Mouse (Mus musculus) stomach, embryonic 16.5 days (tissue): ENCODE data around the gene H2afy2. TPM values are rescaled to one million over a fixed set of nuclear protein-coding genes. Genes with fewer than 3 reads are reported as not detected.

Experiments
- ATAC-seq: fragments of 200-750 bp; cut with Nextera tagmentation; 2 replicates; pipeline ENCODE4 v1.8.0; 2017; ENCODE audit warnings: moderate number of reproducible peaks, moderate TSS enrichment; ENCODE audit not compliant: insufficient read depth, low FRiP score
- H3K27ac ChIP-seq: fragments of 300-500 bp; sonication (generic); 2 replicates; pipeline ENCODE4 v1.5.1; 2014; ENCODE audit warnings: low read length
- H3K27me3 ChIP-seq: fragments of 300-500 bp; sonication (generic); 2 replicates; pipeline ENCODE4 v1.6.1; 2014; ENCODE audit warnings: low read length, control low read depth, mixed read lengths; ENCODE audit not compliant: control insufficient read depth, insufficient read depth
- H3K36me3 ChIP-seq: fragments of 300-500 bp; sonication (generic); 2 replicates; pipeline ENCODE4 v1.6.1; 2014; ENCODE audit warnings: low read length; ENCODE audit not compliant: control insufficient read depth, insufficient read depth
- H3K4me1 ChIP-seq: fragments of 300-500 bp; sonication (generic); 2 replicates; pipeline ENCODE4 v1.6.1; 2014; ENCODE audit warnings: low read length, control low read depth, mixed read lengths; ENCODE audit not compliant: control insufficient read depth, insufficient read depth
- H3K4me2 ChIP-seq: fragments of 300-500 bp; sonication (generic); 2 replicates; pipeline ENCODE4 v1.6.1; 2014; ENCODE audit warnings: low read depth, low read length, mixed read lengths
- H3K4me3 ChIP-seq: fragments of 300-500 bp; sonication (generic); replicated peaks from 2 replicates; pipeline ENCODE4 v1.5.1; 2014; ENCODE audit warnings: mild to moderate bottlenecking, low read length
- H3K9ac ChIP-seq: fragments of 300-500 bp; sonication (generic); 2 replicates; pipeline ENCODE4 v1.6.1; 2014; ENCODE audit warnings: low read length
- H3K9me3 ChIP-seq: fragments of 300-500 bp; sonication (generic); replicated peaks from 2 replicates; pipeline ENCODE4 v1.6.1; 2016; ENCODE audit warnings: low read length, control low read depth; ENCODE audit not compliant: control insufficient read depth
- WGBS: fragments of 180-500 bp; shearing (Covaris S2); extraction: QIAGEN DNeasy Blood & Tissue Kit; methylation state at CpG from one replicate; pipeline ENCODE4 v1.1.7; 2014; 5-methylcytosine and 5-hydroxymethylcytosine counted together
- polyA plus RNA-seq: library from polyadenylated mRNA; unstranded; fragments of >200 nt; fragmentation: Nextera tagmentation; extraction: Ambion mirVana; gene quantifications from 2 replicates; pipeline ENCODE4 v1.2.1, GENCODE M21; 2015

H2afy2 gene
- polyA plus RNA-seq: 78.0 and 86.3 TPM in 2 replicates

DNA sequence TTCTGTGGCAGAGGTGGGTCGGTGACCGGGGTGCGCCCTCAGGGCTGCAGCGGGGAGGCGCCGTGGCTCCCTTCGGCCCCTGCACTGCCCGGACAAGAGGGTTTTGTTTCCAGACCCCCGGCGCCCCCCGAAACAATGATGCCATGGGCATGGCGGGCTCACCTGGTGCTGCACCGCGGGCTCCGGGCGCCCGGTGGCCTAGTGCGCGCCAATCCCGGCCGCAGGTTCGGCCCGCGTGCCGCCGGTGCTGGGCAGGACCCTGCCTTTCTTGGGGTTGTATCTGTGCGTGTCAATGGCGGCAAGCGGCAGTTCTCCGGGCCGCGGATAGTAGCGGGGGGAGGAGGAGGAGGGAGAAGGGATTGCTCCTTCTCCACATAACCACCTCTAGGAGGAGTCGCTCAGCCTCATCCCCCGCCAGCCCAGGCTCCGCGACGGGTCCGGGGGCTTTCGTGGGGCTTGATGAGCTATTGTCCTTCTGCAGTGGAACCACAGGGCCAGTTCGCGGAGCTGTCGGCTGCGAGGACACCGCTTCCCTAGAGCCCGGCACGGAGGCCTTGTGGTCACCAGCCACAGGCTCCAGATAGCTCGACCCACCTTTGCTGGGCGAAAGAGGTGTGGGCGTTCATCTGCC, at the start of gene H2afy2:
H2afy2 (minus strand) TSS at position 527 of the 631 bp plus-strand sequence.
- H3K4me3 ChIP-seq: peak within 1 kb of the TSS; percentile 75
- under 1% methylated on average over 50 of the region's 50 CpGs for WGBS
- H3K4me1 ChIP-seq: peaks cover 12% of the 10 kb centered on the region

DNA sequence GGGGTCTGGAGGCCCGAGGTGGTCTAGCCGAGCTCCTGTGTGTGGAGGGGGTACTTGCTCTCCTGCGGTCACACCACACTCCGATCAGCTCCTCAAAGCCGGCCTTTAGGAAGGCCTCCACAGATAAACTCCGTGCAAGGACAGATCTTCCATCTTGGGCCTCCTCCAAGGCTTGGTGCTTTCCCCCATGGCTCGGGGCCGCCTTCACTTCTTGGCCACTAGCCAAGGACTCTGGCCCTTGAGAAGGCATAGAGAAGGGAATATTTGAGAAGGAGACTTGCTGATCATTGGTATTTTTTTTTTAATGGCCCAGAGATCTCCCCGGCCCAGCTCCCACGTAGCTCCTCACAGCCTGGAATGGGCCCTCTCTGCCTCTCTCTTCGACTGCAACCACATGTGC, 48.8 kb upstream of the H2afy2 start:
- 77% methylated on average over 11 of the region's 11 CpGs for WGBS
- H3K4me3 ChIP-seq: no peak overlapping the region
- ATAC-seq: no peak
- H3K4me1 ChIP-seq: no peaks in the 10 kb centered on the region
- H3K4me2 ChIP-seq: no peak overlapping the region
- no peaks in the 10 kb centered on the region for H3K9me3 ChIP-seq
- H3K9ac ChIP-seq: no peak overlapping the region
- H3K27me3 ChIP-seq: no peaks in the 10 kb centered on the region
- H3K27ac ChIP-seq: no peak overlapping the region
- H3K36me3 ChIP-seq: no peaks in the 10 kb centered on the region

More for the DNA sequence above, at the start of gene H2afy2:
- no peaks in the 10 kb centered on the region for H3K36me3 ChIP-seq
- H3K9me3 ChIP-seq: no peaks in the 10 kb centered on the region
- H3K27ac ChIP-seq: peak within 1 kb of the TSS; percentile 88
- H3K4me2 ChIP-seq: peak within 1 kb of the TSS; percentile 81
- H3K9ac ChIP-seq: peak within 1 kb of the TSS; percentile 97
- ATAC-seq: peak; percentile 82
- no peaks in the 10 kb centered on the region for H3K27me3 ChIP-seq

DNA sequence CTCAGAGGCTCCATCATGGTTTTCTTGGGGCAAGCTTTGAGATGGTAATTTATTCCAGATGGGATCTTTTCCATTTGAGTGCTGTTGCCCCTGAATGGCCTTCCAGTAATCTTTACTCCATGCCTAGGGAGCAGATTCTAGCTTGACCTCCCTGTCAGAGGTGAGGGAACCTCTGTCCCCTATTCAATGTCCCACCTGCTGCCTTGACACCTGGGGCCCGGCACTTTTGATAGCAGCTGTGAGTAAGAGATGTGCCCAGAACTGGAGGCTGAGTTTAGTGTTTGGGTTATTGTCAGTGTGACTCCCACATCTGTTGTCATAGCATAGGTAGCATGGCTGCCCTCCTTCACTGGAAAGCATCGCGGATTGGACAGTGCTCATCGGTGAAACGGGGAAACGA, 47.8 kb upstream of the H2afy2 start:
- no peaks in the 10 kb centered on the region for H3K27me3 ChIP-seq
- H3K36me3 ChIP-seq: no peaks in the 10 kb centered on the region
- 91% methylated on average over 6 of the region's 6 CpGs for whole genome bisulfite sequencing
- no peak overlapping the region for H3K9ac ChIP-seq
- H3K4me3 ChIP-seq: no peak overlapping the region
- H3K27ac ChIP-seq: no peak overlapping the region
- no peak for ATAC-seq
- H3K4me2 ChIP-seq: no peak overlapping the region
- no peaks in the 10 kb centered on the region for H3K4me1 ChIP-seq
- no peaks in the 10 kb centered on the region for H3K9me3 ChIP-seq

DNA sequence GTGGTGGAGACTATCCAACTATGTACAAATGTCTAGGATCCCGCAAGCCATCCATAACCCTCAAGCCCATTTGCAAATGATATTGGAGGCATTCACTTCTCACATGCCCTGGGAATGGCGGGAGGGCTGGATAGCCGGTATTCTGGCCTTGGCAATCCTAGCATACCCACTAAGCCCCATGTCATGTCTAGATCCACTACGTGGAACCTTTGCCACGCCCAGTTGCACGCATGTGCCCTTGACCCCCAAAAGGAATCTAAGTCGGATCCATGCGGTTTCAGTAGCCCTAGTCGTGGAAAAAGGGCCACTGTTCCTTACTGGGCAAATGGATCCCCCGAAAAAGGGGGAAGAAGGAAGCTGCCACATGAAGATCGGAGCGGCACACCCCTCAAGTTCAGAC, 47.3 kb upstream of the H2afy2 start:
- no peaks in the 10 kb centered on the region for H3K4me1 ChIP-seq
- 74% methylated on average over 12 of the region's 12 CpGs for WGBS
- no peak overlapping the region for H3K4me2 ChIP-seq
- H3K27me3 ChIP-seq: no peaks in the 10 kb centered on the region
- H3K9me3 ChIP-seq: no peaks in the 10 kb centered on the region
- no peak for ATAC-seq
- H3K27ac ChIP-seq: no peak overlapping the region
- H3K36me3 ChIP-seq: no peaks in the 10 kb centered on the region
- H3K9ac ChIP-seq: no peak overlapping the region
- no peak overlapping the region for H3K4me3 ChIP-seq

DNA sequence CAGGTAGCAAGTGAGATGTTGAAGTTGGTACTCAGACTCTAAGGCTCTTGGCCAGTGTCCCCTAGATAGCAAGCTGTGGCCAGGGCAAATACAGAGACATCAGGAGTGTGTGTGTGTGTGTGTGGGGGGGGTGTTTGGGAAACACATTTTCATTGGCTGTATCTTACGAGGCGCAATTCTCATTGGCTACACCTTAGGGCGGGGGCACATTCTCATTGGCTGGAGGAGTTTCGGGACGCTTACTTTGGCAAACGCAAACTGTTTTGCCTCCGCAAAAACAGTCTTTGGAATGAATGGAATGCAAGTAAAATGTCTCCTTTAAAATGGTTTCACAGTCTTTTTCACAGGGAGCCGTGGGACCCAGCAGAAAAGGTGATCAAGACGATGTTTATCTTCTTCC, 46.9 kb upstream of the H2afy2 start:
- Histone ChIP-seq H3K4me2 (no peak overlapping the region), H3K27ac (no peak overlapping the region), H3K27me3 (no peaks in the 10 kb centered on the region), H3K4me3 (no peak overlapping the region), H3K9me3 (no peaks in the 10 kb centered on the region), H3K4me1 (no peaks in the 10 kb centered on the region), H3K36me3 (no peaks in the 10 kb centered on the region), H3K9ac (no peak overlapping the region)
- WGBS: 39% methylated on average over 9 of the region's 9 CpGs
- ATAC-seq: no peak

DNA sequence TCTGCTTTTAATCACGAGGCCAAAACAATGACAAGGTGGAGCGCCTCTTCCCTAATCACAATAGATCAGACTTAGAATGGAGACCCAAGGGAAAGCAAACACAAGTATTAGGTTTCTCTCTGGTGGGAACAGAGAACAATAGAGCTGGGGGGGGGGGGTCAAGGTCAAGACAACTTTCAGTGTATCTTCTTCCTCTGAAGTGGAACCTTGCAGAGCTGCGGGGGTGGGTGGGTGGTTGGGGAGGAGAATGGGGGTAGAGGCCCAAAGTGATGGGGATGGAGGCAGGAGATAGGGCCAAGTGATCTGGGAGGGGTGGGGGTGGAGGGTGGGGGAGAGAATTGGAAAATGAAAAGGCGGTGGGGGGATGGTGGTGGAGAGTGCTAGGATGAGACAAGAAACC, 45.1 kb upstream of the H2afy2 start:
- H3K36me3 ChIP-seq: no peaks in the 10 kb centered on the region
- no peaks in the 10 kb centered on the region for H3K27me3 ChIP-seq
- H3K9me3 ChIP-seq: no peaks in the 10 kb centered on the region
- H3K4me2 ChIP-seq: no peak overlapping the region
- no peak overlapping the region for H3K9ac ChIP-seq
- WGBS: 65% methylated on average over 4 of the region's 4 CpGs
- no peak for ATAC-seq
- no peak overlapping the region for H3K4me3 ChIP-seq
- H3K27ac ChIP-seq: no peak overlapping the region
- no peaks in the 10 kb centered on the region for H3K4me1 ChIP-seq

DNA sequence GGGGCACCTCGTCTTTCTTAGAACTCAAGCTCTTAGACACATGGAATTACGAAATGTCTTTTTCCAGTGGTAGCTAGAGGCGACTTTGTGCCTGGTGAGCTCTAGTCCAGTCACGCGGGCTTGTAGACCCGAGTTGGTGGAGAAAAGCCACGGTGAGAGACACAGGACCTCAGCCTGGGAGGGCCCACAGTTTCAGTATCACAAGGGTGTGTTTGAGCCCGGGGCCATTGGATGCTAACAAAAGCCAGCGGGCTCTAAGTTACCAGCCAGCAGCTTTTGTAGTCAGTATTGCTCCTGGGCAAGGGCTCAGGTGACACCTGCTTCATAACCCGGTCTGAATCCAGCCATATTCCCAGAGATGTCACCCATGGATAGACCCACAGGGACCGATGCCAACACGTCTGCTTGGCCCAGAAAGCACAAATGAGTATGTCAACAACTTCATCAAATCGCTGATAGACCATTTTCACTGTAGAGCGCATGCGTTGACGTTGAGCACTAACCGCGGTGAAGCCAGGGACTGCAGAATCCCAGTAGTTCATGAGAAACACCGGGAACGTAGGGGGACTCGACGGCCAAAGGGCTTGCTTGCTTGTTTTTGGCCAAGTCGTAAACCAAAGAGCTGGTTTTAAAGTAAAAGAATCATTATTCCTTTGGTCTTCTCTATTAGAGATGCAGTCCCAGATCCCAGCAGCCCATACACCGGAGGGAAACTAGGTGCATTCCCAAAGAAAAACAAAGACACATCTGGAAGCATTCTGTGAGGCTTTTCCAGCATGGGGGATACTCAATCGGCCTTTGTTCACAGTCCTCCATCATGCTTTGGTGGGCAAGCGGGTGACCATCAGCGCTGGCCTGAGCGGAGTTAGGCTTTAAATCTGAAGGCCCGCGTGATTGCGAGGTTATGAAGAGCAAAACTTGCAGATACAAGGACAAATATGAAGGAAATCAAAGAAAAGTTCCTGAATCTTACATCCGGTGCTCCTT, 44.3 kb upstream of the H2afy2 start:
- Histone ChIP-seq H3K9ac (no peak overlapping the region), H3K4me1 (no peaks in the 10 kb centered on the region), H3K36me3 (no peaks in the 10 kb centered on the region), H3K27ac (no peak overlapping the region), H3K4me2 (no peak overlapping the region), H3K4me3 (no peak overlapping the region), H3K27me3 (no peaks in the 10 kb centered on the region), H3K9me3 (no peaks in the 10 kb centered on the region)
- no peak for ATAC-seq
- WGBS: 89% methylated on average over 32 of the region's 32 CpGs

DNA sequence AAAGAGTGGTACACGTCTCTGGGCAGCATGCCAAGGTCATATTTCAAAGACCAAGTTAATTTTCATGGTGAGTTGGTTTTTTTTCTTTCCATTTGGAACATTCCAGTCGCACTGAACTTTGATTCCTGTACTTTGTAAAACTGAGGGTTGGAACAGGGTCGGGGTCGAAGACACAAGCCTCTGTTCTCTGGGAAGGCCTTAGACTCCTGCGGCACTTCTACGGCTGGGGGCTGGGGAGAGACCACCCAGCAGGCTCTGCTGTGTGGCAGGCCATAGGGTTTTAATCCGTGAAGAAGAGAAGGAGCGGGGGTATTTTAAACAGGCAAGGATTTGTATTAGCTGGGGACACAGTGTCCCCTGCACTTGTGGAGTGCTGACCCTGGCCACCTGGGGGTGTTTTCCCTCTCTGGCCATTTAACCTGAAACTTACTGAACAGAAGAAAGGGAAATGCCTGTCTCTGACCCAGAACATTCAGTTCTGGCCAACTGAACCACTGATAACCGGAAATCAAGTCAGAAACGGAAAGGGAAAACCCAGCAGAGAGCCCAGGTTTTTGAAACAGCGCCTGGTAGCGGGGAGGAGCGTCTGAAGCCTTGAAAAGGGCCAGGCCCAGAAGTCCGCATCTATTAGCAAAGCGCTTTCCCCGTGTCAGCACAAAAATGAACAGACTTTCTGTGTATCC, 42.9 kb upstream of the H2afy2 start:
- Histone ChIP-seq H3K27ac (no peak overlapping the region), H3K4me2 (no peak overlapping the region)

More for the DNA sequence above, 42.9 kb upstream of the H2afy2 start:
- H3K36me3 ChIP-seq: no peaks in the 10 kb centered on the region
- H3K4me3 ChIP-seq: no peak overlapping the region
- no peaks in the 10 kb centered on the region for H3K27me3 ChIP-seq
- H3K4me1 ChIP-seq: no peaks in the 10 kb centered on the region
- H3K9ac ChIP-seq: no peak overlapping the region
- H3K9me3 ChIP-seq: no peaks in the 10 kb centered on the region
- no peak for ATAC-seq
- 36% methylated on average over 16 of the region's 16 CpGs for WGBS
